Mouse (Mus musculus) liver, embryonic 16.5 days (tissue): ENCODE data around the gene Myo15. TPM values are rescaled to one million over a fixed set of nuclear protein-coding genes. Genes with fewer than 3 reads are reported as not detected.

Experiments used
- ATAC-seq: fragments of 200-750 bp; cut with Nextera tagmentation; 2 replicates; pipeline ENCODE4 v1.8.0; 2017; ENCODE audit warnings: low read depth, mild to moderate bottlenecking, moderate number of reproducible peaks, moderate library complexity
- H3K27ac ChIP-seq: fragments of 300-500 bp; sonication (generic); 2 replicates; pipeline ENCODE4 v1.5.1; 2014; ENCODE audit warnings: mild to moderate bottlenecking, low read length
- H3K27me3 ChIP-seq: fragments of 300-500 bp; sonication (generic); 2 replicates; pipeline ENCODE4 v1.6.1; 2014; ENCODE audit warnings: low read depth, low read length, mixed read lengths; ENCODE audit not compliant: control insufficient read depth, insufficient read depth
- H3K36me3 ChIP-seq: fragments of 300-500 bp; sonication (generic); 2 replicates; pipeline ENCODE4 v1.6.1; 2014; ENCODE audit warnings: mild to moderate bottlenecking; ENCODE audit not compliant: control insufficient read depth, insufficient read depth
- H3K4me1 ChIP-seq: fragments of 300-500 bp; sonication (generic); 2 replicates; pipeline ENCODE4 v1.6.1; 2014; ENCODE audit warnings: low read depth, low read length, mixed read lengths; ENCODE audit not compliant: control insufficient read depth
- H3K4me2 ChIP-seq: fragments of 300-500 bp; sonication (generic); 2 replicates; pipeline ENCODE4 v1.6.1; 2014; ENCODE audit warnings: low read depth, low read length, mixed read lengths
- H3K4me3 ChIP-seq: fragments of 300-500 bp; sonication (generic); 2 replicates; pipeline ENCODE4 v1.5.1; 2014; ENCODE audit warnings: low read depth, mild to moderate bottlenecking, low read length
- H3K9ac ChIP-seq: fragments of 300-500 bp; sonication (generic); 2 replicates; pipeline ENCODE4 v1.6.1; 2014; ENCODE audit warnings: low read depth, low read length
- H3K9me3 ChIP-seq: fragments of 300-500 bp; sonication (generic); replicated peaks from 2 replicates; pipeline ENCODE4 v1.6.1; 2016; ENCODE audit warnings: low read length; ENCODE audit not compliant: control insufficient read depth
- WGBS: fragments of 180-500 bp; shearing (Covaris S2); extraction: QIAGEN DNeasy Blood & Tissue Kit; methylation state at CpG from one replicate; pipeline ENCODE4 v1.1.7; 2014; ENCODE audit not compliant: insufficient replicate concordance; 5-methylcytosine and 5-hydroxymethylcytosine counted together
- polyA plus RNA-seq: library from polyadenylated mRNA; unstranded; fragments of >200 nt; fragmentation: Nextera tagmentation; extraction: Ambion mirVana; gene quantifications from 2 replicates; pipeline ENCODE4 v1.2.1, GENCODE M21; 2015

Gene Myo15
- polyA plus RNA-seq, 1 experiment from 2014 or later = 0.11 TPM

DNA sequence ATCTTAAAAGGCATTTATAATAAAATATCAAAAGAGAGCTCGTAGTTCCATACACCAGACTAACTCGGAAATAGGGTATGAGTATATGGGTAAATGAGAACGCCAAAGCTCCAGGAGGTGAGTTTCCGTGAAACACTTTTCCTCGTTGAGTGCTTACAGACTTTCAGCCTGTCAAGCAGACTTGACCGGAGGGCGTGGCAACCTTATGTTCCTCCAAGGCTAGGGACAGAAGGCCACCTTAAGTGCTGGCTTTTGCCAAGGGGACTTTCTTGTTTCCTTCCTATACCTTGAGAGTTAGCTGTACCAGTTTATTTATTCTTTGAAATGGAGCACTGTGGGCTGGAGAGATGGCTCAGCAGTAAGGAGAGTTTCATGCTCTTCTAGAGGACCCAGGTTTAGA is 29.0 kb upstream of the Myo15 start:
- peaks cover 10% of the 10 kb centered on the region for H3K36me3 ChIP-seq
- 55% methylated on average over 7 of the region's 7 CpGs for WGBS
- ATAC-seq = no peak

DNA sequence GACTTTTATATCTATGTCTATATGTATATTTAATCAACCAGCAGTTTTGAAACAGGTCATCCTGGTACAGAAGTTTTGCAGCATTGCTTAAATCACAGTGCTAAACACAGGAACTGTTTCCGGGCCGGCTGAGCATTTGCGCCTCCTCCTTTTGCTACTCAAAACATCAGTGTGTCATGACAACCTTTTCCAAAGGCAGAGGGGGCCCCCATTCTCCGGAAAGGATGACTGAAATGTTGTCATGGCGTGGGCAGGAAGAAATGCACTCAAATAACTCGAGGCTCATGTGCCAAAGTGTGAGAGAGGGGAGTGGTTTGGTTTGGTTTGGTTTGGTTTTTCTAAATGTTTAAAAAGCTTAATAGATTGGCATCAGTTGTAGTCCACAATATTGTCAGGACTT is 26.2 kb upstream of the Myo15 start:
- Histone ChIP-seq H3K9ac (no peak overlapping the region), H3K4me2 (no peak overlapping the region), H3K36me3 (peaks cover 6% of the 10 kb centered on the region), H3K27me3 (no peaks in the 10 kb centered on the region), H3K27ac (no peak overlapping the region), H3K4me1 (no peaks in the 10 kb centered on the region), H3K9me3 (no peaks in the 10 kb centered on the region), H3K4me3 (no peak overlapping the region)
- no peak for ATAC-seq
- 77% methylated on average over 6 of the region's 6 CpGs for WGBS

More for the DNA sequence above, 29.0 kb upstream of the Myo15 start:
- no peaks in the 10 kb centered on the region for H3K9me3 ChIP-seq
- H3K9ac ChIP-seq = no peak overlapping the region
- H3K27ac ChIP-seq = no peak overlapping the region
- H3K4me1 ChIP-seq = no peaks in the 10 kb centered on the region
- H3K4me2 ChIP-seq = no peak overlapping the region
- no peaks in the 10 kb centered on the region for H3K27me3 ChIP-seq
- H3K4me3 ChIP-seq = no peak overlapping the region

- no peak overlapping the region for H3K27ac ChIP-seq
- 77% methylated on average over 4 of the region's 4 CpGs for whole genome bisulfite sequencing
- peaks cover 6% of the 10 kb centered on the region for H3K36me3 ChIP-seq
- H3K4me2 ChIP-seq = no peak overlapping the region
- H3K9ac ChIP-seq = no peak overlapping the region
- no peaks in the 10 kb centered on the region for H3K4me1 ChIP-seq
- ATAC-seq = no peak
- H3K4me3 ChIP-seq = no peak overlapping the region
- H3K27me3 ChIP-seq = no peaks in the 10 kb centered on the region
- H3K9me3 ChIP-seq = no peaks in the 10 kb centered on the region
These were observed 25.1 kb upstream of the Myo15 start for GRCm38 (mm10) chr11:60444007-60444406.

DNA sequence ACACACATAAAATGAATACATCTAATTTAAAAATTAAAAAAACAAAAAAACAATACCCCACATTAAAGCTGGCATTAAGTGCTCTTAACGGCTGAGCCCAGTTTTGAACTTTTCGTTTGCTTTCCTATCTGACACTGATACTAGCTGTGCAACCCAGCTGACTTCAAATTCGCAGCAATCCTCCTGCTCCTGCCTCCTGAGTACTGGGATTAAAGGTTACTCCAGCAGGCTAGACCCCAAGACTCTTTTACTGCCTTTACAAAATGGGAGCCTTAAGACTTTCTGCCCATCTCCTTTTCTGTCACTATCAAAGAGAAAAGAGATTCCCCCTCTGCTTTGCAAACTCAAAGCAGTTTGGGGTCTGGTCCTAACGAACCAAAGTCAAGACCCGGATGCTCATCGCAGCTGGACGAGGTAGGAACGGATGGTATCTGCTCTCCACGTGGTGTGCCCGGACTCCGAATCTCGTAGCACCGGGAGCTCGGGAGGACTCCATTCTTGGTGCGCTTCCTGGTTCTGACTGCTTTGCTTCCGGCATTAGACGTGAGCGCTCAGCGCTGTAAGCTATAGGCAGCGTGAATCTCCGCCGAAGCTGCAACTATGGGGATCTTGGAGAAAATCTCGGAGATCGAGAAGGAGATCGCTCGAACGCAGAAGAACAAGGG is 14.9 kb upstream of the Myo15 start, which contains the start of gene Drg2:
Gene Drg2, plus strand, starts transcription at position 512 of the 665 bp plus-strand sequence.
- H3K9ac ChIP-seq = peak within 1 kb of the TSS; percentile 69
- H3K4me2 ChIP-seq = peak within 1 kb of the TSS; percentile 75
- H3K4me1 ChIP-seq = peaks cover 9% of the 10 kb centered on the region
- 5% methylated on average over 27 of the region's 27 CpGs for WGBS
- H3K4me3 ChIP-seq = peak within 1 kb of the TSS; percentile 74
- no peaks in the 10 kb centered on the region for H3K9me3 ChIP-seq
- peak; percentile 89 for ATAC-seq
- H3K27me3 ChIP-seq = no peaks in the 10 kb centered on the region
- H3K36me3 ChIP-seq = no peaks in the 10 kb centered on the region; the same call in 1 of the 2 replicates
- H3K27ac ChIP-seq = no peak within 1 kb of the TSS

- Histone ChIP-seq H3K27ac (no peak overlapping the region), H3K4me1 (peaks cover 9% of the 10 kb centered on the region)
These were observed 14.4 kb upstream of the Myo15 start for GRCm38 (mm10) chr11:60454745-60455087.

DNA sequence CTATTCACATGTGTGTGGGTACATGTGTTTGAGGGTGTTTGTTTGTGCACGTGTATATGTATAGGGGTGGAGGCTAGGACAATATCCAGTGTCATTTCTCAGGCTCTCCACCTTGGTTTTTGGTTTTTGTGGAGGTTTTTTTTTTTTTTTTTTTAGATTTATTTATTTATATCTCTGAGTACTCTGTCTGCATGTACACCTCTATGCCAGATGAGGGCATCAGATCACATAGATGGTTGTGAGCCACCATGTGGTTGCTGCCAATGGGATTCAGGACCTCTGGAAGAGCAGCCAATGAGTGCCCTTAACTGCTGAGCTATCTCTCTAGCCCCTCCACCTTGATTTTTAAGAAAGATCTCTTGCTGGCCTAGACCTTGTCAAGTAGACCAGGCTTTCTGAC is 11.2 kb upstream of the Myo15 start:
- Histone ChIP-seq H3K4me2 (no peak overlapping the region), H3K36me3 (peaks cover 18% of the 10 kb centered on the region; the same call in 1 of the 2 replicates), H3K9me3 (no peaks in the 10 kb centered on the region), H3K27ac (no peak overlapping the region), H3K4me1 (peaks cover 9% of the 10 kb centered on the region), H3K27me3 (no peaks in the 10 kb centered on the region), H3K9ac (no peak overlapping the region), H3K4me3 (no peak overlapping the region)
- no peak for ATAC-seq
- 59% methylated on average over 1 of the region's 1 CpGs for WGBS

More at GRCm38 (mm10) chr11:60454745-60455087, 14.4 kb upstream of the Myo15 start:
- H3K36me3 ChIP-seq = peaks cover 4% of the 10 kb centered on the region; the same call in 1 of the 2 replicates
- H3K9ac ChIP-seq = peak overlapping the region; percentile 69
- WGBS = under 1% methylated on average over 17 of the region's 17 CpGs
- H3K4me2 ChIP-seq = peak overlapping the region; percentile 75
- H3K9me3 ChIP-seq = no peaks in the 10 kb centered on the region
- H3K4me3 ChIP-seq = peak overlapping the region; percentile 74
- ATAC-seq = peak; percentile 10; the same call in 1 of the 2 replicates
- H3K27me3 ChIP-seq = no peaks in the 10 kb centered on the region

- Histone ChIP-seq H3K9me3 (no peaks in the 10 kb centered on the region), H3K9ac (no peak overlapping the region), H3K4me3 (no peak overlapping the region), H3K27ac (no peak overlapping the region), H3K36me3 (peaks cover 7% of the 10 kb centered on the region), H3K27me3 (no peaks in the 10 kb centered on the region), H3K4me1 (no peaks in the 10 kb centered on the region), H3K4me2 (no peak overlapping the region)
- WGBS = 73% methylated on average over 2 of the region's 2 CpGs
- no peak; the same call in 1 of the 2 replicates for ATAC-seq
These were observed 3.2 kb upstream of the Myo15 start for GRCm38 (mm10) chr11:60465943-60466380.

GRCm38 (mm10) chr11:60470743-60471142 is 1.6 kb downstream of the Myo15 start:
- ATAC-seq = no peak
- H3K4me2 ChIP-seq = no peak overlapping the region
- no peak overlapping the region for H3K9ac ChIP-seq
- H3K4me1 ChIP-seq = no peaks in the 10 kb centered on the region
- H3K27ac ChIP-seq = no peak overlapping the region
- no peaks in the 10 kb centered on the region for H3K36me3 ChIP-seq
- H3K27me3 ChIP-seq = no peaks in the 10 kb centered on the region
- WGBS = 67% methylated on average over 9 of the region's 9 CpGs
- H3K9me3 ChIP-seq = no peaks in the 10 kb centered on the region
- H3K4me3 ChIP-seq = no peak overlapping the region

GRCm38 (mm10) chr11:60474534-60474933 is 5.4 kb downstream of the Myo15 start:
- no peak overlapping the region for H3K4me3 ChIP-seq
- peaks cover 4% of the 10 kb centered on the region; the same call in 1 of the 2 replicates for H3K4me1 ChIP-seq
- ATAC-seq = no peak
- H3K27ac ChIP-seq = no peak overlapping the region
- no peak overlapping the region for H3K9ac ChIP-seq
- H3K36me3 ChIP-seq = no peaks in the 10 kb centered on the region
- no peaks in the 10 kb centered on the region for H3K9me3 ChIP-seq
- H3K27me3 ChIP-seq = no peaks in the 10 kb centered on the region
- no peak overlapping the region for H3K4me2 ChIP-seq
- WGBS = 83% methylated on average over 5 of the region's 5 CpGs
